Mouse (Mus musculus) olfactory bulb, adult 2 months (tissue): ENCODE measurements at regions not wholly inside any gene's neighbourhood (a gene's known extent, or its start where the extent isn't known, plus 50 kb on each side); places are given as distances from the start of the nearest gene placed in this dataset.

Experiments used
- H3K27ac ChIP-seq: fragments of 200-500 bp; 2 replicates; pipeline ENCODE4 v1.5.1; 2012; ENCODE audit warnings: low read depth, low read length; ENCODE audit not compliant: insufficient read depth
- H3K4me1 ChIP-seq: fragments of 200-500 bp; 2 replicates; pipeline ENCODE4 v1.6.1; 2012; ENCODE audit warnings: low read length; ENCODE audit not compliant: control insufficient read depth, insufficient read depth
- H3K4me3 ChIP-seq: fragments of 200-500 bp; 2 replicates; pipeline ENCODE4 v1.5.1; 2012; ENCODE audit warnings: mild to moderate bottlenecking, low read depth, low read length, moderate library complexity; ENCODE audit not compliant: insufficient read depth
- CTCF ChIP-seq: fragments of 200-500 bp; IDR thresholded peaks from 2 replicates; pipeline ENCODE4 v1.5.1; 2012; ENCODE audit warnings: low read depth, mild to moderate bottlenecking, low read length, moderate library complexity; ENCODE audit not compliant: insufficient read depth
- POLR2A ChIP-seq: fragments of 200-500 bp; IDR thresholded peaks from 2 replicates; pipeline ENCODE4 v1.6.1; 2012; ENCODE audit warnings: mild to moderate bottlenecking, low read depth, low read length, moderate library complexity; ENCODE audit not compliant: insufficient read depth
- WGBS: fragments of 180-500 bp; shearing (Covaris S2); methylation state at CpG from one replicate; pipeline ENCODE4 v1.1.7; 2018; 5-methylcytosine and 5-hydroxymethylcytosine counted together

DNA sequence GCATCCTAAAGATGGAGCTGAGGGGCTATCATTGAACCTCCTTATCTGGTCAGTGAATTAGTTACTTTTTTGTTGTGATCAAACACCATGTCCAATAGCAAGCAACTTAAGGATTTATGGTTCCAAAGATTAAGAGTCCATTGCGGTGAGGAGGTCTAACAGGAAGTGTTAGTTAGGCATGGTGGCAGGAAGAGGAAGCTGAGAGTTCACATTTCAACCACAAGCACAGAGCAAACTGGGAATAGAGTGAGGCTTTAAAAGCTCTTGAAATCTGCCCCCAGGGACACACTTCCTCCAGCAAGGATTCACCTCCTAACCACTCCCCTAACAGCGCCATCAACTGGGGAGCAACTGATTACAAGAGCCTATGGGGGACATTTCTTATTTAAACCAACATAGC lies 190.9 kb downstream of the Phlda1 start:
- Histone ChIP-seq H3K4me3 (no peak overlapping the region), H3K27ac (no peak overlapping the region), H3K4me1 (peaks cover 7% of the 10 kb centered on the region)
- no peak for TF ChIP-seq POLR2A
- no peak for TF ChIP-seq CTCF
- 96% methylated on average over 2 of the region's 2 CpGs for WGBS

DNA sequence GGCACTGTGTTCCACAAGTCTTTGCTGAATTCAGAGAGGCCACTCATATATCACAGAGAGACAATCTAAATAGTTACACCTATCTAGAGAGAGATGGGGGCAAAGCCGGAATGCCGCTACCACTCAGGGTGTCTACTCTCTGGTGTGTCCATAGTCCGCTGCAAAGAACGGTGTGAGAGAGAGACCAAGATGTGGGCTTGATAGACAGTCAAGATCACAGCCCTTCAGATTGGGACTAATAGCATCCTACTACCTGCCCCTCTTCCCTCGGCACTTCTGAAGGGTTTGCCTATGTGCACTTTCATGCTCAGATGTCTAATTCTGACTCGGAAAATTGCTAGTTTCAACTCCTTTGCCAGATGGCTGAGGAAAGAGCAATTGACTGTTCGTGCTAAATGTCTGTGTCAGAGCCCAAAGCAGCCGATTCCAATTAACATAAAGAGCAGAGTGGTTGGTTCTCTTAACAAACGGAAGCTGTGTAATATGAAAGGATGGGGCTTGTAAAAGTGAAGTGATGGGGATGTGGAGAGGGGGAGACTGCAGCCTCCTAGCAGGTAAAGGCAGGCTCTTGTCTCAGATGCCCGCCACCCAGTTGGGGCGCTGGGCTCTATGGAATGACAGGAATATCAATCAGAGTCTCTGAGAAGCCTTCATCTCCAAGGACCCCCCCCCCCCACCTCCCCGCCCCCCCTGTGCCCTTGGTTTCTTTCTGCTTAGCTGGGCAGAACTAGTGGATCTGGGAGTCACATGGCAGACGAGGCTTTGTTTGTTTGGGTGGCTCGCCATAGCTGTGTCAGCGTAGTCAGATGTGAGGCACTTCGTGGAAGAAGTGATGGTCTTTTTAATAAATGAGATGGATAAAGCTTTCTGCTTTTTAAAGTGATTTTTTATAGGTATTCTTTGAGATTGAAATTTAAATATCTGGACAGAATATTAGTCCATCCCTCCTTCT lies 193.7 kb downstream of the Phlda1 start:
- TF ChIP-seq CTCF (no peak), POLR2A (no peak)
- 39% methylated on average over 16 of the region's 16 CpGs for WGBS
- H3K4me3 ChIP-seq: no peak overlapping the region
- peak overlapping the region; percentile 70 for H3K27ac ChIP-seq
- H3K4me1 ChIP-seq: peaks cover 4% of the 10 kb centered on the region

DNA sequence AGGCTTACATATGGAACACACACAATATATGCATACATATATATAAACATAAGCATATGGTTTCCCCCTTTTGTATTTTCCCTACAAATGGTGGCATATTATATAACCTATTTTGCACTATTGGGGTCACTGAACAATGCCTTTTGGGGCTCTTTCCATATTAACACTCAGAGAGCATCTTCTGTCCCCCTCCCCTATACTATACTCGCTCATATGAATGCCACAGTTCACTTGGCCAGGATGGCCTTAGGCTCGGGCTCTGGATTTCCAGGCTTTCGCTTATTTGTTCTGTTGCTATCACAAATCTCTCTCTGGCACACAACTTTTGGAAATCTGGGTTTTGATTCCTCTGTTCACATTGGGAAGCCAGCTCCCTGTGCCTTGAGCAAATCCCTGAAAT lies 194.5 kb downstream of the Phlda1 start:
- H3K4me1 ChIP-seq: peaks cover 4% of the 10 kb centered on the region; the same call in 1 of the 2 replicates
- no peak overlapping the region for H3K27ac ChIP-seq
- no peak for TF ChIP-seq CTCF
- no peak for TF ChIP-seq POLR2A
- 91% methylated on average over 3 of the region's 3 CpGs for WGBS
- H3K4me3 ChIP-seq: no peak overlapping the region

DNA sequence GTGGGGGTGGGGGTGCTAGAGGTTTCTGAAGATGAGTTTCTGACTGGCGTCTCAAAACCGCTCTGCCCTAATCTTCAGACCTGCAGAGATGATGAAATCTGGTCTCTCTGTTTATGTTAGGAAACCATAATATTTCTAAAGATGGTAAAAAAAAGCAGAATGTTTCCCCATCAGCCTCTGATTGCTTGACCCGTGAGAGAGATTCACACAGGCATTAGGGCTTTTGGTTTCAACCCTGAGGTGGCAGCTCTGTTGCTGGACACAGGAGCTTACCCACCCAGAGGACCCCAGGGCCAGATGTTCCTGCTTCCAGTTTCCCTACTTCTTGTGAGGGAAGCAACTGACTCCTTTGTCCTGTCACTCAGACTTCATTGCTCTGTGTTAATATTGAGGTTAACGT lies 195.1 kb downstream of the Phlda1 start:
- TF ChIP-seq CTCF: no peak
- TF ChIP-seq POLR2A: no peak
- no peak overlapping the region for H3K4me3 ChIP-seq
- H3K4me1 ChIP-seq: peaks cover 4% of the 10 kb centered on the region; the same call in 1 of the 2 replicates
- no peak overlapping the region for H3K27ac ChIP-seq
- whole genome bisulfite sequencing: 79% methylated on average over 4 of the region's 4 CpGs

DNA sequence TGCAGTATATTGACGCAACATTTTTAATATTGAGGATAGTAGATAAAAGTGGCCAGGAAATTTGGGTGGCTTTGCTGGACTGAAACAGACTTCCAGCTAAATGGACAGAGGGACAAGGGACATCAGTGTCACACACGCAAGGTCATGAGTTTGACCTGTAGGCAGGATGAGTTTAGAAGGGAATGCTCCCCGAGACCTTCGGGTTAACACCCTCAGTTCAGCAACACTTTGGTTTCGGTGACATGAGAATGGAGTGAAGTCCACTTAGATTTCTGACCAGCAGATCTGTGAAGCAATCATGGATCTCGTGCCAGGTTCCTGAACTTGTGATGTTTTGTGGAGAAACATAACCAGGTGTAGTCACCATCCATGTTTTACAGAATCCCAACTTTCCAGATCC lies 196.3 kb downstream of the Phlda1 start:
- H3K4me3 ChIP-seq: no peak overlapping the region
- WGBS: 96% methylated on average over 6 of the region's 6 CpGs
- H3K27ac ChIP-seq: no peak overlapping the region
- no peak for TF ChIP-seq CTCF
- TF ChIP-seq POLR2A: no peak
- H3K4me1 ChIP-seq: peaks cover 4% of the 10 kb centered on the region; the same call in 1 of the 2 replicates

DNA sequence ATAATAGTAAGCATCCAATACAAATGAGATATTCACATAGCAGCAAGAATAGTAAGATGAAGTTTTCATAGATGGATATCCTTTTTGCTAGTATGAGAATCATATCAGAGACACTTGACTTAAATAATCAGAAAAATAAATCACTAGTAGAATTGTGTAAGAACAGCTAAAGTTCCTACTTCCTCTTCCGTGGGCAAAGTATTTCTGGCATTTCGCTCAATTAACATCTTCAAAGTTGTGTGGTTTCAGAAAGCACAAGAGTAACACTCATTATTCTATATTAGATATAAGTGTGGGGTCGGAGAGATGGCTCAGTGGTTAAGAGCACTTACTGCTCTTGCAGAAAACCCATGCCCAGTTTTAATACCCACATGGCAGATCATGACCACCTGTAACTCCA lies 197.4 kb downstream of the Phlda1 start:
- WGBS: 94% methylated on average over 3 of the region's 3 CpGs
- H3K4me3 ChIP-seq: no peak overlapping the region
- no peak overlapping the region for H3K27ac ChIP-seq
- TF ChIP-seq CTCF (no peak), POLR2A (no peak)
- peaks cover 4% of the 10 kb centered on the region; the same call in 1 of the 2 replicates for H3K4me1 ChIP-seq

DNA sequence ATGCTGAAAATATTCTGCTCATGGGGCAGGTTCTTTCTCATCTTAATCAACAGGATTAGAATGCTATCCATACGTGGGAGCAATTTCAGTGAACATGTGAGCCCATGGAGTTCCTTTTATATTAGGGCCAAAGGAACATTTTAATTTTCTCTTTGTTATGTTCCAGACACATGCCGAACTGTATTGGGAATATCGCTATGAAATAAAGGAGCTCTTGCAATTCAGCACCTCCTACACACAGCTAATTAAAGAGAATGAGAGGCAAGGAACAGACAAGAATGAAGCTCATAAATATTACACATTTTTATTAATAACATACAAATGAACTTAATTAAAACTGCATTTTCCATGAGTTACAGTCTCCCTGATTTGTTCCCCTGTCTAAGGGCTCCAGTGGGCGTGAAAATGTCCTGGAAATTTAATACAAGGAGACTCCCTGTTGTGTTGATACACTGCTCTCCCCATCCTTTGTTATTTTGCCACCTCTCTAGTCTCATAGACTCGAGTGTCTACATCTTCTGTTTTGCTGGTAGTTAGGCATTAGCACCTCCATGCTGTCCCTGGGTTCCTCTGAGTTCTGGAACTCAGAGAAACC lies 205.5 kb downstream of the Phlda1 start:
- H3K4me3 ChIP-seq: no peak overlapping the region
- H3K4me1 ChIP-seq: no peaks in the 10 kb centered on the region
- 50% methylated on average over 5 of the region's 5 CpGs for WGBS
- H3K27ac ChIP-seq: no peak overlapping the region
- TF ChIP-seq CTCF (no peak), POLR2A (no peak)

DNA sequence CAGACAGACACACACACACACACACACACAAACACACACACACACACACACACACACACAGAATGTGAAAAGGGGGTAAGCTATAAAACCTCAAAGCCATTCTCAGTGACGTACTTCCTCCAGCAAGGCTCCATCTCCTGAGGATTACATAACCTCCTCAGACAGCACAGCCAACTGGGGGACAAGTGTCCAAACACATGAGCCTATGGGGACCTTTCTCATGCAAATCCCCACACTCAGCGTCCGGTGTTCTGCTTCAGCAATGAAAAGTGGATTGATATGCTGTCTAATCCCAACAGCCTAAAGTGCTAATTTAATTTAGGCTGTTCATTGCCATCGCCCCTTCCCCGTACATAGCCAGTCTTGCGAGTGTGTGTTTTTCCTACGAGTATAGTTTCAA lies 206.9 kb downstream of the Phlda1 start:
- H3K4me3 ChIP-seq: no peak overlapping the region
- H3K27ac ChIP-seq: no peak overlapping the region
- TF ChIP-seq CTCF: no peak
- TF ChIP-seq POLR2A: no peak
- no peaks in the 10 kb centered on the region for H3K4me1 ChIP-seq
- WGBS: 78% methylated on average over 7 of the region's 7 CpGs

DNA sequence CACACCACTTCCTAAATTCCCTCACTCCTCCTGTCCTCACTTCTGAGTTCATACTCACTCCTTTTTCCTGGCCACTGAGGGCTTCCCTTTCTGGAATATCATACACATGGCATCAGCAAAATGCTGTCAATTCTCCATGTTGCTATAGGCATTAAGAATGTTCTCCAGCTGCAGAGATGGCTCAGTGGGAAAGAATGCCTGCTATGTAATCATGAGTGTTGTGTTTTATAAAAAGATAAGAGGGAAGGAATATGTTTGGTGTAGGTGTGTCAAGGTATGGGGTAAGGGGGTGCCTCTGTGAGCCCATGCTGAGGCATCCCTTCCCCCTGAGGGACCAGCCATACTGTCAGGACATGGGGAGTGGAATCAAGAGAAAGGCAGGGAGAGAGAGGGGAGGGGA lies 207.6 kb downstream of the Phlda1 start:
- Histone ChIP-seq H3K4me3 (no peak overlapping the region), H3K27ac (no peak overlapping the region), H3K4me1 (no peaks in the 10 kb centered on the region)
- TF ChIP-seq POLR2A: no peak
- TF ChIP-seq CTCF: no peak
